Mouse (Mus musculus) heart, embryonic 11.5 days (tissue): ENCODE measurements around the gene Myof. TPM values are rescaled to one million over a fixed set of nuclear protein-coding genes. Genes with fewer than 3 reads are reported as not detected.
A peak's percentile ranks its signal among the peaks of the same experiment; 100 is the strongest.

Experiments used
- ATAC-seq: fragments of 200-750 bp; cut with Nextera tagmentation; replicated peaks from 2 replicates; pipeline ENCODE4 v1.8.0; 2017; ENCODE audit warnings: moderate library complexity; ENCODE audit not compliant: insufficient number of reproducible peaks, low FRiP score, low TSS enrichment
- H3K27ac ChIP-seq: fragments of 300-500 bp; sonication (generic); 2 replicates; pipeline ENCODE4 v1.5.1; 2014; ENCODE audit warnings: mild to moderate bottlenecking, low read depth, low read length
- H3K27me3 ChIP-seq: fragments of 300-500 bp; sonication (generic); 2 replicates; pipeline ENCODE4 v1.6.1; 2014; ENCODE audit warnings: mild to moderate bottlenecking, low read length, mixed read lengths; ENCODE audit not compliant: control insufficient read depth, insufficient read depth
- H3K36me3 ChIP-seq: fragments of 300-500 bp; sonication (generic); 2 replicates; pipeline ENCODE4 v1.6.1; 2014; ENCODE audit warnings: mild to moderate bottlenecking, low read length, moderate library complexity, mixed read lengths; ENCODE audit not compliant: control insufficient read depth, insufficient read depth
- H3K4me1 ChIP-seq: fragments of 300-500 bp; sonication (generic); 2 replicates; pipeline ENCODE4 v1.6.1; 2014; ENCODE audit warnings: low read length; ENCODE audit not compliant: control insufficient read depth, insufficient read depth
- H3K4me2 ChIP-seq: fragments of 300-500 bp; sonication (generic); 2 replicates; pipeline ENCODE4 v1.6.1; 2014; ENCODE audit warnings: mild to moderate bottlenecking, moderate library complexity
- H3K4me3 ChIP-seq: fragments of 300-500 bp; sonication (generic); 2 replicates; pipeline ENCODE4 v1.5.1; 2014; ENCODE audit warnings: low read depth, low read length
- H3K9ac ChIP-seq: fragments of 300-500 bp; sonication (generic); 2 replicates; pipeline ENCODE4 v1.6.1; 2014; ENCODE audit warnings: mild to moderate bottlenecking, low read depth, low read length, moderate library complexity
- H3K9me3 ChIP-seq: fragments of 300-500 bp; sonication (generic); replicated peaks from 2 replicates; pipeline ENCODE4 v1.6.1; 2016; ENCODE audit warnings: low read length; ENCODE audit not compliant: control insufficient read depth
- WGBS: fragments of 180-500 bp; shearing (Covaris S2); extraction: QIAGEN DNeasy Blood & Tissue Kit; methylation state at CpG from one replicate; pipeline ENCODE4 v1.1.7; 2014; ENCODE audit not compliant: insufficient replicate concordance; 5-methylcytosine and 5-hydroxymethylcytosine counted together
- polyA plus RNA-seq: library from polyadenylated mRNA; unstranded; fragments of >200 nt; fragmentation: Nextera tagmentation; extraction: Ambion mirVana; gene quantifications from 2 replicates; pipeline ENCODE4 v1.2.1, GENCODE M21; 2014

Myof gene
- polyA plus RNA-seq, 1 experiment from 2014 or later = 7.4 TPM

DNA sequence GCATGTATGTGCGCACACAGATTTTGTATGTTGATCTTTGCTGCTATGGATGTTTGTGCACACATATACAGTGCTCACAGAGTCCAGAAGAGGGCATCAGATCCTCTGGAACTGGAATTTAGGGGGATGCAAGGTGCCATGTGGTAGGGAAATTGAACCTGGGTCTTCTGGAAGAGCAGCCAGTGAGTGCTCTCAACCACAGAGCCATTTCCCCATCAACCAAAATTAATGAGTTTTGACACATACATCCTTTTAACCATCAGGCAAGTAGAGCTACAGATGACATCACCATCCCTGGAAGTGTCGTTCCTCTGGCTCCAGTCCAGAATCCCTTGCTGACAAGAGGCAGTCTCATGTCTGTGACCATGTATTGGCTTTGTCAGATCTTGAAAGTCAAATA lies 32.9 kb upstream of the Myof start:
- ATAC-seq = no peak

DNA sequence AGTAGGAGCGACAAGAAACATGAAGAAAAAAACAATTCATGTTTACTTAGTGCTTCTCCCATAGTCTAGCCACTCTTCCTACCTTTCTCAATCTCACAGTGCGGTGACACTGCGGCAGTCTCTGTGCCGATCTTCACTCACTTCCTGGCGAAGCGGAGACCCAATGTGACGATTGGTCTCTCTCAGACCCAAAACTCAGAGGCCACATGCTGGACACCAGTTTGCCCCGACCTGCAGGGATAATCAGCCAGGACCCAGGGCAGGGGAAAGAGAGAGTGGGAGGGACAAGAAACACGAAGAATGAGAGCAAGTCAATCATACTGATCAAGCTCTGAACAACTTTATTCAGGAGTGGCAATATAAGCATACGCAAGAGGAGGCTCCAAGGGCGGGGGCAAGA lies 31.7 kb upstream of the Myof start:
- Histone ChIP-seq H3K36me3 (peaks cover 20% of the 10 kb centered on the region), H3K4me1 (no peaks in the 10 kb centered on the region), H3K27ac (no peak overlapping the region), H3K4me3 (no peak overlapping the region), H3K9me3 (no peaks in the 10 kb centered on the region), H3K4me2 (no peak overlapping the region), H3K9ac (no peak overlapping the region), H3K27me3 (no peaks in the 10 kb centered on the region)
- WGBS = 75% methylated on average over 11 of the region's 11 CpGs
- ATAC-seq = no peak

More for the DNA sequence above, 32.9 kb upstream of the Myof start:
- Histone ChIP-seq H3K9me3 (no peaks in the 10 kb centered on the region), H3K36me3 (peaks cover 10% of the 10 kb centered on the region), H3K4me1 (no peaks in the 10 kb centered on the region), H3K4me2 (no peak overlapping the region), H3K9ac (no peak overlapping the region), H3K27ac (no peak overlapping the region), H3K4me3 (no peak overlapping the region), H3K27me3 (no peaks in the 10 kb centered on the region)
- WGBS = 61% methylated on average over 2 of the region's 2 CpGs

GRCm38 (mm10) chr19:38073226-38073625 lies 29.8 kb upstream of the Myof start:
- Histone ChIP-seq H3K9me3 (no peaks in the 10 kb centered on the region), H3K36me3 (peaks cover 23% of the 10 kb centered on the region), H3K4me3 (no peak overlapping the region), H3K4me2 (no peak overlapping the region), H3K27ac (no peak overlapping the region), H3K27me3 (no peaks in the 10 kb centered on the region), H3K9ac (no peak overlapping the region), H3K4me1 (no peaks in the 10 kb centered on the region)
- ATAC-seq = no peak
- 81% methylated on average over 5 of the region's 5 CpGs for WGBS

- no peak overlapping the region for H3K27ac ChIP-seq
- H3K9me3 ChIP-seq = no peaks in the 10 kb centered on the region
- no peaks in the 10 kb centered on the region for H3K27me3 ChIP-seq
- no peak overlapping the region for H3K4me2 ChIP-seq
- no peak overlapping the region for H3K9ac ChIP-seq
- no peak for ATAC-seq
- H3K4me1 ChIP-seq = no peaks in the 10 kb centered on the region
- WGBS = 93% methylated on average over 1 of the region's 1 CpGs
- peaks cover 5% of the 10 kb centered on the region for H3K36me3 ChIP-seq
- no peak overlapping the region for H3K4me3 ChIP-seq
Observed at GRCm38 (mm10) chr19:38064051-38064450, 20.7 kb upstream of the Myof start.

DNA sequence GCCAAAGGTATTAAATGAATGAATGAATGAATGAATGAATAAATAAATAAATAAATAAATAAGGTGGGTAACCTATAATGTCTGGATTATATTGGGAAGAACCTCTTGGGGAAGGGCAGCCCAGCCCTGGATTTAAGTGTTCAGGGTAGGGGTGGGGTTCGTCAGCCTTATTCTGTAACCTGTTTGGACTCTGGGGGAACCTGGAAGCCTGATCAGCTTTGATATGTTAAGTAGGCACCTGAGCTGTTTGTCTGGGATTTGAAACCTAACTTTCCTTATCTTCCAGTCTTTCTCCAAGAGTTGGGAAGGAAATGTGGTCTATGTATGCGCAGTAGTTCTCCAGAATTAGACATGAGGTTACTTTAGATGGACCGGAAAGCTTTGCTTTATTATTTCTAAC lies 19.8 kb upstream of the Myof start:
- no peak overlapping the region for H3K4me3 ChIP-seq
- H3K4me2 ChIP-seq = no peak overlapping the region
- peaks cover 6% of the 10 kb centered on the region for H3K36me3 ChIP-seq
- H3K27me3 ChIP-seq = no peaks in the 10 kb centered on the region
- WGBS = 82% methylated on average over 3 of the region's 3 CpGs
- no peak overlapping the region for H3K9ac ChIP-seq
- no peak overlapping the region for H3K27ac ChIP-seq
- no peaks in the 10 kb centered on the region for H3K4me1 ChIP-seq
- no peaks in the 10 kb centered on the region for H3K9me3 ChIP-seq
- ATAC-seq = no peak

DNA sequence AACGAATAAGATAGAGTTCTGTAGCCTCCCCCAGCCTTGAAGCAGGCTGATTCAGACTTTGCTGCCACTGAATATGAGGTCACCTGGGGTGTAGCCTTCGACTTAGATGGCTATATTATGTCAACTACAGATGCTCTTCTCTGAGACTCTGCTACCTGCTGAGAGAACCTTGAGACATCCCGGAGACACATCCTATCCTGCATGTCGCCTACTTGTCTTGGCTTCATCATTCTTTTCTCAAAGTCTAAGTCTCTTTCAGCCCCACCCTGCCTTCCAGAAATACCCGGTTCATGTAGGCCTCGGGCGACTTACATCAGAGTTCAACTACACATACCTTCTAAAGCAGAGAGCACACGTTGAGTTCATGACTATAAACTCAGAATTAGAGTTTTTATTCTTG lies 13.6 kb upstream of the Myof start:
- Histone ChIP-seq H3K4me2 (no peak overlapping the region), H3K9ac (no peak overlapping the region), H3K27ac (no peak overlapping the region), H3K4me1 (peaks cover 6% of the 10 kb centered on the region; the same call in 1 of the 2 replicates), H3K27me3 (no peaks in the 10 kb centered on the region), H3K36me3 (peaks cover 6% of the 10 kb centered on the region), H3K4me3 (no peak overlapping the region), H3K9me3 (no peaks in the 10 kb centered on the region)
- ATAC-seq = no peak
- 82% methylated on average over 8 of the region's 8 CpGs for WGBS

DNA sequence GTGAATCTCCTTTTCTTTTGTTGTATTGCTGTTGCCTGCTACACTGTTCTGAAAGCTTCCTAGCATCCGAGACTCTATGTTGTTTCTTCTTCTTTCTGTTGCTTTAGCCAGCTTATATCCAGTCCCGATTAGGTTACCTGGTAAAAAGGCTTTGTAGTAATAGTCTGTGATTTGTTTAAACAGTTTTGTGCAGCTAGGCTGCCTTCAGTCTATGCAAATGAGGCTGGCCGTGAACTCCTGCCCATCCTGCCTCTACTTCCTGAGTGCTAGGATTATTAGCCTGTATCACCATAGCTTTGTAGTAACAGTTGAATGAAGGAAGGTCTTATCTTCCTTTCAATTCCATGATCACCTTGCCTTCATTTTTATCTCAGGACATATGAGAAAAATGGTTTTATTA lies 12.9 kb upstream of the Myof start:
- Histone ChIP-seq H3K4me2 (peak overlapping the region; percentile 69), H3K9ac (no peak overlapping the region), H3K27ac (no peak overlapping the region), H3K4me1 (peaks cover 6% of the 10 kb centered on the region; the same call in 1 of the 2 replicates), H3K4me3 (peak overlapping the region; percentile 58), H3K9me3 (no peaks in the 10 kb centered on the region), H3K27me3 (no peaks in the 10 kb centered on the region), H3K36me3 (peaks cover 5% of the 10 kb centered on the region)
- ATAC-seq = no peak
- 59% methylated on average over 3 of the region's 3 CpGs for WGBS

GRCm38 (mm10) chr19:38055798-38056197 lies 12.4 kb upstream of the Myof start:
- H3K4me3 ChIP-seq = peak overlapping the region; percentile 58
- H3K9ac ChIP-seq = peak overlapping the region; percentile 81
- no peak overlapping the region for H3K27ac ChIP-seq
- peaks cover 6% of the 10 kb centered on the region; the same call in 1 of the 2 replicates for H3K4me1 ChIP-seq
- H3K27me3 ChIP-seq = no peaks in the 10 kb centered on the region
- no peak for ATAC-seq
- 15% methylated on average over 6 of the region's 6 CpGs for WGBS
- no peaks in the 10 kb centered on the region for H3K9me3 ChIP-seq
- H3K36me3 ChIP-seq = peaks cover 3% of the 10 kb centered on the region; the same call in 1 of the 2 replicates
- peak overlapping the region; percentile 69 for H3K4me2 ChIP-seq

- Histone ChIP-seq H3K9ac (peak within 1 kb of the TSS; percentile 81), H3K4me1 (peaks cover 6% of the 10 kb centered on the region; the same call in 1 of the 2 replicates), H3K4me3 (peak within 1 kb of the TSS; percentile 58), H3K27ac (peak within 1 kb of the TSS; percentile 63), H3K27me3 (no peaks in the 10 kb centered on the region), H3K4me2 (peak within 1 kb of the TSS; percentile 69), H3K36me3 (peaks cover 3% of the 10 kb centered on the region; the same call in 1 of the 2 replicates), H3K9me3 (no peaks in the 10 kb centered on the region)
- peak; percentile 93 for ATAC-seq
- WGBS = under 1% methylated on average over 34 of the region's 36 CpGs
Observed at GRCm38 (mm10) chr19:38054720-38055192, 11.4 kb upstream of the Myof start, which contains the start of gene Cep55. Gene Cep55 (plus strand): TSS chr19:38055011.
